Mouse (Mus musculus) fat pad, adult 2 months (tissue): ENCODE data around the gene Tmem168.

Experiments used
- DNase-seq: peaks from one replicate; pipeline ENCODE4 v3.0.0-alpha.2; 2011; ENCODE audit warnings: low read depth, low spot score; ENCODE audit errors: extremely low read depth

Gene Tmem168

GRCm38 (mm10) chr6:13586154-13586553 is 21.7 kb downstream of the Tmem168 start:
- no peak for DNase-seq

- no peak for DNase-seq
These were observed 23.1 kb downstream of the Tmem168 start for GRCm38 (mm10) chr6:13584788-13585187.

- no peak for DNase-seq
These were observed 25.8 kb downstream of the Tmem168 start for GRCm38 (mm10) chr6:13582075-13582474.

- no peak for DNase-seq
These were observed 42.2 kb downstream of the Tmem168 start for GRCm38 (mm10) chr6:13565734-13566133.

- DNase-seq, result no peak
These were observed 52.6 kb downstream of the Tmem168 start for GRCm38 (mm10) chr6:13555266-13555665.

- DNase-seq, result no peak
These were observed 66.1 kb downstream of the Tmem168 start for GRCm38 (mm10) chr6:13541761-13542160.

GRCm38 (mm10) chr6:13537275-13537964 is 70.5 kb downstream of the Tmem168 start:
- DNase-seq, result no peak
